9 mouse cellular contexts compared by ENCODE assay signal in the genomic region with DNA sequence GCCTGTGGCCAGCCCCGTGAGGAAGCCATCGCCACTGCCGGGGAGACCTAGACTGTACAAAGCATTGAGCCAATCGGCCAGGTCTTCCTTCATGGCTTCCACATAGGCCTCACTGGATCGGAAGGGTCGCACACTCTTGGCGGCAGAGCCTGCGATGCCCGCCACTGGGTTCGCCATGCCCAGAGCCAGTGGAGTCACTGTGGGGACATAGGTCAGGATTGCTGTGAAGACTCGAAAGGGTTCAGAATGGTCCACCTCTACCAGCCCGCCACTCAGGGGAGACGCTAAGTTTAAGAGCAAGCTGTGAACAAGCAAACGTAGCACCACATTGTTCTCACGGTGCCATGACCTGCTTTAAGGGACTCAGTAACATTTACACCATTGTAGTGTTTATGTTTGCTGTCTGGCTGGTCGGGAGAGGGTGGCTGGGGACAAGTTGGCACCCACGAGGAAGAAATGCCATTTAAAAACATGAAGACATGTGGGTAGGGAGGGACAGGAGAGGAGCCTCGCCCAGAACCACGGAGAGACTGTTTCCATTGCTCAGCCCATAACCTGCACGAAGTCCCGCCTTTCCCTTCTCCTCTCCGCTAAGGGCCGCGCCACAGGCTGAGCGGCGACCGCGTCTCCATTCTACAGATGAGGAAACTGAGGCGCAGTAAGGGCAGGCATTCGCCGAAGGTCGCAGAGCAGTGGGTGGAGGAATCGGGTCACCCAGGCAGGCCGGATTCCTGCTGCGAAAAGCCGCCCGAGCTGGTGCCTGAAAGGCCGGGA. TPM values are rescaled to one million over a fixed set of nuclear protein-coding genes. Genes with fewer than 3 reads are reported as not detected.
DNase-seq lines count a peak whose midpoint lies in the region; ATAC-seq and TF ChIP-seq lines count a peak whose summit lies in the region.
"Had no signal": no experiment of that assay in that cellular context is flagged by ENCODE, and none has a peak within 500 bp of the region (broad histone marks: within the 10 kb centered on the region; RNA-seq: fewer than 3 reads in every experiment).

No protein-coding gene starts in this region.

- 12% methylated on average over 38 of the region's 38 CpGs for WGBS in liver, adult 2 months
- WGBS in hindbrain, embryonic 12.5 days: 17% methylated on average over 38 of the region's 38 CpGs
- WGBS in liver, postnatal 0 days (ENCODE audit: insufficient replicate concordance): 22% methylated on average over 36 of the region's 38 CpGs
- 15% methylated on average over 38 of the region's 38 CpGs for WGBS in stomach, embryonic 16.5 days

- TF ChIP-seq EP300 in liver, postnatal 0 days (IDR thresholded peaks at IDR 0.05; ENCODE audit: low read depth): no peak

- peaks cover 24% of the 10 kb centered on the region for H3K4me1 ChIP-seq in liver, adult 2 months (ENCODE audit: control insufficient read depth, insufficient read depth, low read length)
- peaks cover 19% of the 10 kb centered on the region for H3K4me1 ChIP-seq in bone marrow macrophage, adult 2 months (ENCODE audit: control insufficient read depth, insufficient read depth, low read length)
- H3K4me1 ChIP-seq in hindbrain, embryonic 12.5 days: peaks cover 47% of the 10 kb centered on the region
- H3K4me1 ChIP-seq in liver, postnatal 0 days (ENCODE audit: insufficient read depth): peaks cover 36% of the 10 kb centered on the region
- H3K4me1 ChIP-seq in stomach, embryonic 16.5 days (ENCODE audit: control insufficient read depth, insufficient read depth, low read length): peaks cover 33% of the 10 kb centered on the region

- H3K4me3 ChIP-seq in liver, adult 2 months (ENCODE audit: insufficient read depth, low read depth, low read length): peak overlapping the region; percentile 88
- peak overlapping the region; percentile 66 for H3K4me3 ChIP-seq in bone marrow macrophage, adult 2 months (ENCODE audit: insufficient read depth, low read length)
- peak overlapping the region; percentile 73 for H3K4me3 ChIP-seq in hindbrain, embryonic 12.5 days
- H3K4me3 ChIP-seq in liver, postnatal 0 days (ENCODE audit: low read depth, low read length): peak overlapping the region; percentile 64
- peak overlapping the region; percentile 78 for H3K4me3 ChIP-seq in stomach, embryonic 16.5 days (replicated peaks; ENCODE audit: low read length)

- no peak for TF ChIP-seq CTCF in liver, adult 2 months (IDR thresholded peaks at IDR 0.05; ENCODE audit: low read depth, low read length)
- no peak for TF ChIP-seq CTCF in bone marrow macrophage, adult 2 months (IDR thresholded peaks at IDR 0.05; ENCODE audit: low read depth, low read length)
- TF ChIP-seq CTCF in liver, postnatal 0 days (IDR thresholded peaks at IDR 0.05; ENCODE audit: low read depth): no peak

- H3K4me2 ChIP-seq in hindbrain, embryonic 12.5 days (replicated peaks): peak overlapping the region; percentile 86
- H3K4me2 ChIP-seq in liver, postnatal 0 days (ENCODE audit: low read depth, low read length): peak overlapping the region; percentile 99
- H3K4me2 ChIP-seq in stomach, embryonic 16.5 days (ENCODE audit: low read depth, low read length): peak overlapping the region; percentile 99

- no peaks in the 10 kb centered on the region for H3K27me3 ChIP-seq in liver, adult 2 months (ENCODE audit: control insufficient read depth, insufficient read depth, low read length)
- peaks cover 54% of the 10 kb centered on the region for H3K27me3 ChIP-seq in hindbrain, embryonic 12.5 days
- peaks cover 52% of the 10 kb centered on the region for H3K27me3 ChIP-seq in liver, postnatal 0 days (ENCODE audit: insufficient read depth, low read length)
- peaks cover 20% of the 10 kb centered on the region for H3K27me3 ChIP-seq in stomach, embryonic 16.5 days (ENCODE audit: control insufficient read depth, insufficient read depth, low read length)

- H3K36me3 ChIP-seq in liver, adult 2 months (ENCODE audit: control insufficient read depth, insufficient read depth, low read length): peaks cover 6% of the 10 kb centered on the region
- H3K36me3 ChIP-seq in hindbrain, embryonic 12.5 days: peaks cover 18% of the 10 kb centered on the region
- H3K36me3 ChIP-seq in liver, postnatal 0 days (replicated peaks; ENCODE audit: insufficient read depth, low read length): peaks cover 15% of the 10 kb centered on the region
- H3K36me3 ChIP-seq in stomach, embryonic 16.5 days (ENCODE audit: control insufficient read depth, insufficient read depth, low read length): peaks cover 12% of the 10 kb centered on the region

- H3K9ac ChIP-seq in liver, adult 2 months (ENCODE audit: low read depth, low read length): peak overlapping the region; percentile 83
- peak overlapping the region; percentile 76 for H3K9ac ChIP-seq in hindbrain, embryonic 12.5 days
- H3K9ac ChIP-seq in liver, postnatal 0 days (replicated peaks): peak overlapping the region; percentile 76
- H3K9ac ChIP-seq in stomach, embryonic 16.5 days (ENCODE audit: low read length): peak overlapping the region; percentile 86

- peak overlapping the region; percentile 46 for H3K27ac ChIP-seq in liver, adult 2 months (replicated peaks; ENCODE audit: insufficient read depth, low read depth, low read length)
- no peak overlapping the region for H3K27ac ChIP-seq in bone marrow macrophage, adult 2 months (ENCODE audit: insufficient read depth, low read depth, low read length)
- H3K27ac ChIP-seq in hindbrain, embryonic 12.5 days: no peak overlapping the region
- H3K27ac ChIP-seq in liver, postnatal 0 days (ENCODE audit: low read depth): peak overlapping the region; percentile 44; the same call in 1 of the 2 replicates
- peak overlapping the region; percentile 25; the same call in 1 of the 2 replicates for H3K27ac ChIP-seq in stomach, embryonic 16.5 days (ENCODE audit: low read length)

- peak; percentile 47 for DNase-seq in liver, adult 2 months (ENCODE audit: extremely low read depth, low read depth, low spot score)
- no peak for DNase-seq in liver
- no peak for DNase-seq in liver, postnatal 0 days
- no peak for DNase-seq in gastrocnemius, postnatal 10 days
- no peak for DNase-seq in cerebellum, adult 11 months

- peaks cover 8% of the 10 kb centered on the region; the same call in 1 of the 2 replicates for H3K79me2 ChIP-seq in liver, adult 2 months (ENCODE audit: control insufficient read depth, insufficient read depth, low read length)

- H3K9me3 ChIP-seq in hindbrain, embryonic 12.5 days (replicated peaks): no peaks in the 10 kb centered on the region
- no peaks in the 10 kb centered on the region for H3K9me3 ChIP-seq in liver, postnatal 0 days (ENCODE audit: low read length)
- H3K9me3 ChIP-seq in stomach, embryonic 16.5 days (replicated peaks; ENCODE audit: control insufficient read depth, low read length): no peaks in the 10 kb centered on the region

- 0 out of 2 replicates have a peak, but pooled peaks have one; percentile 4 for ATAC-seq in hindbrain, embryonic 12.5 days (ENCODE audit: low FRiP score)
- ATAC-seq in liver, postnatal 0 days: no peak
- no peak for ATAC-seq in stomach, embryonic 16.5 days (ENCODE audit: insufficient read depth, low FRiP score)

- no peak for TF ChIP-seq POLR2A in liver, adult 2 months (IDR thresholded peaks at IDR 0.05; ENCODE audit: extremely low read depth, insufficient read depth, low read length)
- no peak for TF ChIP-seq POLR2A in bone marrow macrophage, adult 2 months (IDR thresholded peaks at IDR 0.05; ENCODE audit: borderline replicate concordance, low read depth, low read length)

RNA-seq across cellular contexts. Expression of gene Gas2l1, which starts 0.7 kb away (rescaled TPM):
- 3.1 and 7.3 TPM in 2 replicates for total RNA-seq in liver, adult 2 months (2014; rRNA removed)
- 25.4 and 25.8 TPM in 2 replicates for polyA plus RNA-seq in liver, adult 2 months (2012; rRNA removed)
- 42.0 and 44.9 TPM in 2 replicates for polyA plus RNA-seq in bone marrow macrophage, adult 2 months (2012; ENCODE audit: insufficient read depth, insufficient read length, missing spikeins)
- polyA plus RNA-seq in hindbrain, embryonic 12.5 days (2016; fragmentation: Nextera tagmentation; extraction: Ambion mirVana): 39.4 and 41.0 TPM in 2 replicates
- polyA plus RNA-seq in liver, postnatal 0 days (2015; fragmentation: Nextera tagmentation; extraction: Ambion mirVana): 14.9 TPM in 2 replicates
- 11.0 and 14.1 TPM in 2 replicates for polyA plus RNA-seq in stomach, embryonic 16.5 days (2015; fragmentation: Nextera tagmentation; extraction: Ambion mirVana)
- total RNA-seq in gastrocnemius, postnatal 10 days (2021): 10 to 100 TPM; 12.9 to 15.5 TPM
- total RNA-seq: common myeloid progenitor, adult 5-6 weeks had no signal

RNA-seq across cellular contexts. Expression of gene Rasl10a, which starts 6.5 kb away (rescaled TPM):
- total RNA-seq in liver, adult 2 months (2014; rRNA removed): not detected in 2 replicates
- polyA plus RNA-seq in liver, adult 2 months (2012; rRNA removed): 0.26 TPM in 1 of 2 replicates, not detected in the other
- polyA plus RNA-seq in bone marrow macrophage, adult 2 months (2012; ENCODE audit: insufficient read depth, insufficient read length, missing spikeins): not detected in 2 replicates
- polyA plus RNA-seq in hindbrain, embryonic 12.5 days (2016; fragmentation: Nextera tagmentation; extraction: Ambion mirVana): 0.96 and 1.6 TPM in 2 replicates
- polyA plus RNA-seq in liver, postnatal 0 days (2015; fragmentation: Nextera tagmentation; extraction: Ambion mirVana): 0.58 and 0.66 TPM in 2 replicates
- 0.49 and 1.8 TPM in 2 replicates for polyA plus RNA-seq in stomach, embryonic 16.5 days (2015; fragmentation: Nextera tagmentation; extraction: Ambion mirVana)
- under 1 TPM; 0.42 to 0.56 TPM for total RNA-seq in gastrocnemius, postnatal 10 days (2021)
- total RNA-seq: common myeloid progenitor, adult 5-6 weeks had no signal

RNA-seq across cellular contexts. Expression of gene Rhbdd3, which starts 34.3 kb away (rescaled TPM):
- 8.6 and 13.8 TPM in 2 replicates for total RNA-seq in liver, adult 2 months (2014; rRNA removed)
- 26.5 and 30.8 TPM in 2 replicates for polyA plus RNA-seq in liver, adult 2 months (2012; rRNA removed)
- 15.0 and 20.6 TPM in 2 replicates for polyA plus RNA-seq in bone marrow macrophage, adult 2 months (2012; ENCODE audit: insufficient read depth, insufficient read length, missing spikeins)
- 27.0 and 28.9 TPM in 2 replicates for polyA plus RNA-seq in hindbrain, embryonic 12.5 days (2016; fragmentation: Nextera tagmentation; extraction: Ambion mirVana)
- polyA plus RNA-seq in liver, postnatal 0 days (2015; fragmentation: Nextera tagmentation; extraction: Ambion mirVana): 14.4 and 14.9 TPM in 2 replicates
- polyA plus RNA-seq in stomach, embryonic 16.5 days (2015; fragmentation: Nextera tagmentation; extraction: Ambion mirVana): 24.8 and 25.2 TPM in 2 replicates
- 10 to 100 TPM; 21.5 to 24.8 TPM for total RNA-seq in gastrocnemius, postnatal 10 days (2021)

RNA-seq across cellular contexts. Expression of gene Ewsr1, which starts 34.6 kb away (rescaled TPM):
- total RNA-seq in liver, adult 2 months (2014; rRNA removed): 88.6 and 89.8 TPM in 2 replicates
- 95.1 and 112 TPM in 2 replicates for polyA plus RNA-seq in liver, adult 2 months (2012; rRNA removed)
- polyA plus RNA-seq in bone marrow macrophage, adult 2 months (2012; ENCODE audit: insufficient read depth, insufficient read length, missing spikeins): 433 and 488 TPM in 2 replicates
- 823 and 828 TPM in 2 replicates for polyA plus RNA-seq in hindbrain, embryonic 12.5 days (2016; fragmentation: Nextera tagmentation; extraction: Ambion mirVana)
- polyA plus RNA-seq in liver, postnatal 0 days (2015; fragmentation: Nextera tagmentation; extraction: Ambion mirVana): 146 and 157 TPM in 2 replicates
- 530 and 537 TPM in 2 replicates for polyA plus RNA-seq in stomach, embryonic 16.5 days (2015; fragmentation: Nextera tagmentation; extraction: Ambion mirVana)
- 100 to 1,000 TPM; 141 to 189 TPM for total RNA-seq in gastrocnemius, postnatal 10 days (2021)

Comparison
In these comparisons a context has a peak if more than half of its experiments do, and no peak if none do; other contexts are left out.
1. H3K27ac ChIP-seq: peak in liver, adult 2 months (single experiment), liver, postnatal 0 days (single experiment) and stomach, embryonic 16.5 days (single experiment); none in bone marrow macrophage, adult 2 months (single experiment) and hindbrain, embryonic 12.5 days (single experiment).
2. Peak in every context shown above with its lines, with median percentiles within 50 percentile points of each other: H3K4me3 ChIP-seq, H3K9ac ChIP-seq and H3K4me2 ChIP-seq.